Mouse (Mus musculus): ENCODE measurements around the gene Rab20.

Rab20 gene

GRCm38 (mm10) chr8:11411504-11412124 lies 66.9 kb downstream of the Rab20 start:
- no peak for DNase-seq (ENCODE audit: extremely low spot score, low read depth, low spot score)

GRCm38 (mm10) chr8:11405722-11406481 lies 72.6 kb downstream of the Rab20 start:
- no peak for DNase-seq (ENCODE audit: extremely low spot score, low read depth, low spot score)

- DNase-seq (ENCODE audit: extremely low spot score, low read depth, low spot score): no peak
These were observed 73.9 kb downstream of the Rab20 start for GRCm38 (mm10) chr8:11404614-11405013.

DNA sequence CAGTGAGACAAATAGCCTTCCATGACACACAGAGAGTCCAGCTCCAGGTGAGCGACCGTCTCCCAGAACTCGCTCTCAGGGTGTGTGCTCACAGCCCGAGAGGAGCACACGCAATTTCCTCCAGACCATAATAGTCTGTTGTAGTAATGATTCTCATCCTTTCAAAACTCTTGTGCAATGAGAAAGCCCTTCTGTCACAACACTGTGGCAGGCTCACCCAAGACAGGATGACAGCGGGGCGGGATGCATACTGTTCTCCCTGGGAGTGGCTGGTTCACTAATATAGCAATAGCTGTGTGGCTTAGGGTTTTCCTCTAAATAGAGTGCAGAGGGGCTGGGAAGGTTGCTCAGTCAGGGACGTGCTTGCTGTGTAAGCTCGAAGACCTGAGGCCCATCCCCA lies 74.7 kb downstream of the Rab20 start:
- no peak for DNase-seq (ENCODE audit: extremely low spot score, low read depth, low spot score)
